12 mouse cellular contexts compared by ENCODE assay signal in genomic region chr16:43396849-43397628, GRCm38 (mm10).
"Had no signal": no experiment of that assay in that cellular context is flagged by ENCODE, and none has a peak within 500 bp of the region (broad histone marks: within the 10 kb centered on the region; RNA-seq: fewer than 3 reads in every experiment).

No protein-coding gene starts in this region.

- ATAC-seq: liver, embryonic 12.5 days; midbrain, embryonic 16.5 days had no signal

- H3K9ac ChIP-seq: limb, embryonic 12.5 days; liver, embryonic 12.5 days; lung, embryonic 15.5 days; midbrain, embryonic 12.5 days; stomach, embryonic 15.5 days had no signal

- H3K9me3 ChIP-seq: limb, embryonic 12.5 days; liver, embryonic 12.5 days; lung, embryonic 15.5 days; midbrain, embryonic 12.5 days; stomach, embryonic 15.5 days had no signal

- H3K27me3 ChIP-seq: limb, embryonic 12.5 days; liver, embryonic 12.5 days; lung, embryonic 15.5 days; midbrain, embryonic 12.5 days; stomach, embryonic 15.5 days had no signal

- H3K4me2 ChIP-seq: limb, embryonic 12.5 days; liver, embryonic 12.5 days; lung, embryonic 15.5 days; midbrain, embryonic 12.5 days; stomach, embryonic 15.5 days had no signal

- H3K27ac ChIP-seq: kidney, postnatal 0 days; layer of hippocampus, adult 2 months; limb, embryonic 12.5 days; liver, embryonic 12.5 days; lung, embryonic 15.5 days; midbrain, embryonic 12.5 days; stomach, embryonic 15.5 days had no signal

- H3K4me3 ChIP-seq: layer of hippocampus, adult 2 months; limb, embryonic 12.5 days; liver, embryonic 12.5 days; lung, embryonic 15.5 days; midbrain, embryonic 12.5 days; stomach, embryonic 15.5 days had no signal

- DNase-seq: kidney, postnatal 4 days; right cerebral cortex, postnatal 14 days; thymus, adult 2 months; thymus, postnatal 25 days had no signal

- H3K4me1 ChIP-seq: liver, embryonic 12.5 days; lung, embryonic 15.5 days; midbrain, embryonic 12.5 days; stomach, embryonic 15.5 days had no signal

- H3K36me3 ChIP-seq: limb, embryonic 12.5 days; liver, embryonic 12.5 days; lung, embryonic 15.5 days; midbrain, embryonic 12.5 days; stomach, embryonic 15.5 days had no signal
